Mouse (Mus musculus) megakaryocyte, embryonic 14.5 days (primary cell): ENCODE measurements around the gene Cep350. TPM values are rescaled to one million over a fixed set of nuclear protein-coding genes. Genes with fewer than 3 reads are reported as not detected.

Source experiments
- H3K27me3 ChIP-seq: replicated peaks from 2 replicates; pipeline ENCODE3; 2012; ENCODE audit warnings: inconsistent platforms
- H3K36me3 ChIP-seq: replicated peaks from 2 replicates; pipeline ENCODE3; 2012; ENCODE audit warnings: low read length, inconsistent platforms, mixed read lengths
- H3K4me1 ChIP-seq: 2 replicates; pipeline ENCODE4 v1.6.1; 2012; ENCODE audit warnings: inconsistent platforms
- H3K4me3 ChIP-seq: replicated peaks from 2 replicates; pipeline ENCODE3; 2012; ENCODE audit warnings: moderate library complexity, mild to moderate bottlenecking, inconsistent platforms
- H3K9me3 ChIP-seq: 2 replicates; pipeline ENCODE4 v1.6.1; 2012; ENCODE audit warnings: inconsistent platforms
- FLI1 ChIP-seq: IDR thresholded peaks from 2 replicates; pipeline ENCODE4 v1.6.1; 2012; ENCODE audit warnings: low read length, inconsistent platforms, mixed read lengths
- GATA1 ChIP-seq: IDR thresholded peaks from 3 replicates; pipeline ENCODE4 v1.6.1; 2012; ENCODE audit warnings: mixed read lengths, low read length, inconsistent platforms, borderline replicate concordance
- polyA plus RNA-seq: library from polyadenylated mRNA; stranded (reverse); fragments of >175 nt; gene quantifications from 2 replicates; pipeline ENCODE4 v1.2.3, GENCODE M21; 2012; ENCODE audit warnings: low replicate concordance; ENCODE audit not compliant: insufficient read depth

The Cep350 gene
- polyA plus RNA-seq, 1 experiment: 0.75 TPM

GRCm38 (mm10) chr1:155843538-155843937 lies 129.5 kb downstream of the Cep350 start:
- Histone ChIP-seq H3K4me3 (no peak overlapping the region), H3K9me3 (peaks cover 4% of the 10 kb centered on the region), H3K4me1 (0 out of 2 replicates have a peak, but pooled peaks cover 3% of the 10 kb centered on the region), H3K36me3 (peaks cover 61% of the 10 kb centered on the region), H3K27me3 (no peaks in the 10 kb centered on the region)
- TF ChIP-seq GATA1: no peak
- TF ChIP-seq FLI1: no peak

- TF ChIP-seq FLI1: no peak
- Histone ChIP-seq H3K4me3 (no peak overlapping the region), H3K9me3 (peaks cover 10% of the 10 kb centered on the region)
Measured at GRCm38 (mm10) chr1:155835667-155836066, 137.4 kb downstream of the Cep350 start.

GRCm38 (mm10) chr1:155833610-155834009 lies 139.4 kb downstream of the Cep350 start:
- peaks cover 9% of the 10 kb centered on the region for H3K9me3 ChIP-seq
- H3K4me3 ChIP-seq: no peak overlapping the region
- peaks cover 9% of the 10 kb centered on the region for H3K4me1 ChIP-seq
- TF ChIP-seq FLI1 (no peak), GATA1 (no peak)
- H3K27me3 ChIP-seq: peaks cover 5% of the 10 kb centered on the region
- H3K36me3 ChIP-seq: peaks cover 2% of the 10 kb centered on the region

More at GRCm38 (mm10) chr1:155835667-155836066, 137.4 kb downstream of the Cep350 start:
- peaks cover 5% of the 10 kb centered on the region for H3K36me3 ChIP-seq
- H3K27me3 ChIP-seq: peaks cover 3% of the 10 kb centered on the region
- peaks cover 9% of the 10 kb centered on the region for H3K4me1 ChIP-seq

GRCm38 (mm10) chr1:155831958-155832357 lies 141.1 kb downstream of the Cep350 start:
- Histone ChIP-seq H3K4me1 (peaks cover 18% of the 10 kb centered on the region), H3K4me3 (no peak overlapping the region), H3K9me3 (no peaks in the 10 kb centered on the region), H3K27me3 (peaks cover 15% of the 10 kb centered on the region), H3K36me3 (no peaks in the 10 kb centered on the region)
- TF ChIP-seq GATA1 (no peak), FLI1 (no peak)

GRCm38 (mm10) chr1:155830861-155831260 lies 142.2 kb downstream of the Cep350 start:
- no peaks in the 10 kb centered on the region for H3K9me3 ChIP-seq
- peaks cover 18% of the 10 kb centered on the region for H3K4me1 ChIP-seq
- H3K27me3 ChIP-seq: peaks cover 15% of the 10 kb centered on the region
- H3K36me3 ChIP-seq: no peaks in the 10 kb centered on the region
- no peak overlapping the region for H3K4me3 ChIP-seq
- no peak for TF ChIP-seq FLI1
- TF ChIP-seq GATA1: no peak

GRCm38 (mm10) chr1:155827703-155828295 lies 145.3 kb downstream of the Cep350 start:
- Histone ChIP-seq H3K36me3 (no peaks in the 10 kb centered on the region), H3K27me3 (peaks cover 12% of the 10 kb centered on the region), H3K9me3 (no peaks in the 10 kb centered on the region), H3K4me1 (peaks cover 30% of the 10 kb centered on the region), H3K4me3 (peak overlapping the region; percentile 15)
- no peak for TF ChIP-seq GATA1
- TF ChIP-seq FLI1: no peak

- Histone ChIP-seq H3K9me3 (peaks cover 3% of the 10 kb centered on the region), H3K4me3 (no peak overlapping the region), H3K4me1 (peaks cover 31% of the 10 kb centered on the region), H3K36me3 (no peaks in the 10 kb centered on the region), H3K27me3 (peaks cover 12% of the 10 kb centered on the region)
- no peak for TF ChIP-seq FLI1
- no peak for TF ChIP-seq GATA1
Measured at GRCm38 (mm10) chr1:155826803-155827395, 146.2 kb downstream of the Cep350 start.

- TF ChIP-seq FLI1 (no peak), GATA1 (no peak)
- H3K4me1 ChIP-seq: peaks cover 23% of the 10 kb centered on the region
- peaks cover 12% of the 10 kb centered on the region for H3K27me3 ChIP-seq
Measured at GRCm38 (mm10) chr1:155825940-155826716, 146.9 kb downstream of the Cep350 start.

GRCm38 (mm10) chr1:155820646-155821045 lies 152.4 kb downstream of the Cep350 start:
- Histone ChIP-seq H3K36me3 (no peaks in the 10 kb centered on the region), H3K9me3 (peaks cover 6% of the 10 kb centered on the region), H3K27me3 (no peaks in the 10 kb centered on the region), H3K4me3 (no peak overlapping the region), H3K4me1 (peaks cover 21% of the 10 kb centered on the region)
- no peak for TF ChIP-seq GATA1
- no peak for TF ChIP-seq FLI1

More at GRCm38 (mm10) chr1:155825940-155826716, 146.9 kb downstream of the Cep350 start:
- peaks cover 6% of the 10 kb centered on the region for H3K9me3 ChIP-seq
- no peak overlapping the region for H3K4me3 ChIP-seq
- H3K36me3 ChIP-seq: no peaks in the 10 kb centered on the region

- Histone ChIP-seq H3K4me1 (peaks cover 43% of the 10 kb centered on the region), H3K36me3 (no peaks in the 10 kb centered on the region), H3K4me3 (no peak overlapping the region), H3K27me3 (no peaks in the 10 kb centered on the region), H3K9me3 (no peaks in the 10 kb centered on the region)
- TF ChIP-seq FLI1 (no peak), GATA1 (no peak)
Measured at GRCm38 (mm10) chr1:155816167-155816566, 156.9 kb downstream of the Cep350 start.
